Mouse (Mus musculus): ENCODE data around the gene Fbxo41. TPM values are rescaled to one million over a fixed set of nuclear protein-coding genes. Genes with fewer than 3 reads are reported as not detected.

Fbxo41 gene
- polyA plus RNA-seq, 1 experiment from 2014 or later, result 10.0 TPM

DNA sequence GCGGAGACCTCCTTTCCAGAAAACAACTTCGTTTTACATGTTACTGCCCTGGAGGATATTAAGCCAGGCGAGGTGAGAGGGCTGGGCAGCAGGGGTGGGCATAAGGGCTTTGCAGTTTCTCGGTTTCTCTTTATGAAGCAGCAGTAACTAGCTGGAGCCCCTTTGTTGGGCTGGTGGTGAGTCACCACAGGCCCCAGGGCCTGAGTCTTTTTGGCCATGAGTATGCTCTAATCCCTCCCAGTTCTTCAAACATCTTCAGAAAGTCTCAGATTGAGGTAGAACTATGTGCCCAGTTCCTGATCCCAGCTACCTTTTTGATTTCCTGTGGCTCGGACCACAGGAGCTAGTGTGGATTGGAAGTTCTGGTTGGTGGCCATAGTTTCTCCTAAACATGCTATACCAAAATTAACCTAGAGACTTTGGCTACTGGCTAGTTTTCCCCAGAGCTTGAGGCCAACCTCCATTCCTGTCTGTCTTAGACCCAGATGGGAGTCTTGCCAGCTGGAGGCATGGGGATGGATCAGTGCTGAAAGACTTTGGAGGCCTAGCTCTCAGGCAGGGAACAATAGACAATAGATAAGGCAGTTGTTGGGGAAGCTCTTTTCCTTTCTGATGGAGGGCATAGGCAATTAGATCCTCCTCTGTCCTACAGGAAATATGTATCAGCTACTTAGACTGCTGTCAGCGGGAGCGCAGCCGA, 58.4 kb downstream of the Fbxo41 start:
- no peak overlapping the region for H3K27ac ChIP-seq (ENCODE audit: low read depth, low read length)
- H3K4me2 ChIP-seq (ENCODE audit: low read depth, low read length), result no peak overlapping the region
- H3K27me3 ChIP-seq (ENCODE audit: control insufficient read depth, insufficient read depth, low read length), result no peaks in the 10 kb centered on the region
- no peak for ATAC-seq (ENCODE audit: low read depth)
- no peaks in the 10 kb centered on the region for H3K4me1 ChIP-seq (ENCODE audit: control insufficient read depth, insufficient read depth, low read length)
- H3K4me3 ChIP-seq (ENCODE audit: low read depth, low read length), result no peak overlapping the region
- no peak overlapping the region for H3K9ac ChIP-seq (replicated peaks; ENCODE audit: low read depth, low read length)
- H3K36me3 ChIP-seq (ENCODE audit: control insufficient read depth, insufficient read depth, low read length), result peaks cover 26% of the 10 kb centered on the region
- 89% methylated on average over 8 of the region's 8 CpGs for WGBS
- no peaks in the 10 kb centered on the region for H3K9me3 ChIP-seq (ENCODE audit: control insufficient read depth, low read length)

DNA sequence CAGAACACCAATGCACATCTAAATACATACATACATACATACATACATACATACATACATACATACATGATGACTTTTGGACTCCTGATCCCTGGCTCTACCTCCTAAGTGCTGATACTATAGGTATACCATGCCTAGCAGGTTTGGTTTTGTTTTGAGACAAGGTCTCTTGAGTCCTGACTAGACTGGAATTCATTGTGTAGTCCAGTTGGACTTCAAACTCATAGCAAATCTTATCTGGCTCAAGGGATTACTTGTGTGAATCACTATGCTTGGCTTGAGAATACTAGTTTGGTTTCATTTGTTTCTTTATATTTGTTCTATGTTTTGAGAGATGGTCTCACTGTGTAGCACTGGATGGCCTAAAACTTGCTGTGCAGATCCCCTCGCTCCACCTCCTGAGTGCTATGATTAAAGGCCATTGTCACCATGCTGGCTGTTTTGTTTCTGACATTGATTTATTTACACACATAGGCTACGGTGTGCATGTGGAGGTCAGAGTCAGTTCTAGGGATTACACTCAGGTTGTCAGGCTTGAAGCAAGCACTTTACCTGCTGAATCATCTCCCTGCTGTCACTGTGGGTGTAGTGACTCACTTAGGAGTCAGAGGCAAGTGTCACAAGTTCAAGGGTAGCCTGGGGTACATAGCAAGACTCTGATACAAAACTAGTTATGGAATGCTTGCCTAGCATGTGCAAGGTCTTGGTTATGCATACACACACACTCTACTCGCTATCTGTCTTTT, 59.1 kb downstream of the Fbxo41 start:
- Histone ChIP-seq H3K27ac (ENCODE audit: low read depth, low read length) (no peak overlapping the region), H3K9ac (replicated peaks; ENCODE audit: low read depth, low read length) (no peak overlapping the region), H3K9me3 (ENCODE audit: control insufficient read depth, low read length) (no peaks in the 10 kb centered on the region), H3K4me3 (ENCODE audit: low read depth, low read length) (no peak overlapping the region), H3K4me2 (ENCODE audit: low read depth, low read length) (no peak overlapping the region), H3K27me3 (ENCODE audit: control insufficient read depth, insufficient read depth, low read length) (no peaks in the 10 kb centered on the region), H3K36me3 (ENCODE audit: control insufficient read depth, insufficient read depth, low read length) (peaks cover 26% of the 10 kb centered on the region), H3K4me1 (ENCODE audit: control insufficient read depth, insufficient read depth, low read length) (no peaks in the 10 kb centered on the region)
- 80% methylated on average over 3 of the region's 3 CpGs for WGBS
- ATAC-seq (ENCODE audit: low read depth), result no peak

DNA sequence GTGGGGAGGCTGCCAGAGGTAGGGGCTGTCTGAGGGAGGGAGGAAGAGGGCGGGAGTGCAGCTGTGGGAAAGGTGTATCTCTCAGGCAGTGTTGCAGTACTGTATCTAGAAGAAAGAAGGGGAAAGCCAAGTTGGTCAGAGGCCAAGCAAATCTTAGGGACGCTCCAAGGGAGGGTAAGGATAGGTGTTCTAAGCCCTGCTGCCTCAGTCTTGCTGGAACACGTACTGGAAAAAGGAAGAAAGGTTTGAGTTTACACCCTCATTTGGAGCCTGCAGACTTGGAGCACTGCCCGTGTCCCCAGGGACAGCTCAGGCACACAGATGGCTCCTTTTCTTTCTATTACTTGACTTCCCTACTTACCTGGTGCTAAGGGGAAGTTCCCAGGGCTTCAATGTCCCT, 61.7 kb downstream of the Fbxo41 start:
- H3K4me1 ChIP-seq (ENCODE audit: control insufficient read depth, insufficient read depth, low read length), result no peaks in the 10 kb centered on the region
- no peaks in the 10 kb centered on the region for H3K27me3 ChIP-seq (ENCODE audit: control insufficient read depth, insufficient read depth, low read length)
- no peak for ATAC-seq (ENCODE audit: low read depth)
- 91% methylated on average over 4 of the region's 4 CpGs for WGBS
- no peak overlapping the region for H3K27ac ChIP-seq (ENCODE audit: low read depth, low read length)
- no peak overlapping the region for H3K4me2 ChIP-seq (ENCODE audit: low read depth, low read length)
- peaks cover 30% of the 10 kb centered on the region for H3K36me3 ChIP-seq (ENCODE audit: control insufficient read depth, insufficient read depth, low read length)
- no peaks in the 10 kb centered on the region for H3K9me3 ChIP-seq (ENCODE audit: control insufficient read depth, low read length)
- no peak overlapping the region for H3K9ac ChIP-seq (replicated peaks; ENCODE audit: low read depth, low read length)
- no peak overlapping the region for H3K4me3 ChIP-seq (ENCODE audit: low read depth, low read length)

DNA sequence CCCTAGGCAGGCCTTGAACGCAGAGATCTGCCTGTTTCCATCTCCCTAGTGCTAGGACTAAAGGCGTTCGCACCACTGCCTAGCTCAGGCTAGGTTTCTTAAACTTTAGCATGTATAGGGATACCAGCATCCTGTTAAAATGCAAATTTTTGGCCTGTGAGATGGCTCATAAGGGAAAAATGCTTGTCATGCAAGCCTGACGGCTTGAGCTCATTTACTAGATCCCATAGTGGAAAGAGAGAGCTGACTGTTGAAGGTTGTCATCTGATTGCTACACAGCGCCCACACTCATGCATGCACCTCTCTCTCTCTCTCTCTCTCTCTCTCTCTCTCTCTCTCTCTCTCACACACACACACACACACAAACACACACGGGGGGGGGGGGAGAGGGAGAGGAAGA, 66.2 kb downstream of the Fbxo41 start:
- WGBS, result 95% methylated on average over 6 of the region's 6 CpGs
- H3K4me1 ChIP-seq (ENCODE audit: control insufficient read depth, insufficient read depth, low read length), result peaks cover 6% of the 10 kb centered on the region; the same call in 1 of the 2 replicates
- H3K27me3 ChIP-seq (ENCODE audit: control insufficient read depth, insufficient read depth, low read length), result no peaks in the 10 kb centered on the region
- peaks cover 22% of the 10 kb centered on the region for H3K36me3 ChIP-seq (ENCODE audit: control insufficient read depth, insufficient read depth, low read length)
- no peak overlapping the region for H3K4me2 ChIP-seq (ENCODE audit: low read depth, low read length)
- H3K27ac ChIP-seq (ENCODE audit: low read depth, low read length), result no peak overlapping the region
- no peak overlapping the region for H3K4me3 ChIP-seq (ENCODE audit: low read depth, low read length)
- no peaks in the 10 kb centered on the region for H3K9me3 ChIP-seq (ENCODE audit: control insufficient read depth, low read length)
- no peak overlapping the region for H3K9ac ChIP-seq (replicated peaks; ENCODE audit: low read depth, low read length)
- no peak for ATAC-seq (ENCODE audit: low read depth)

DNA sequence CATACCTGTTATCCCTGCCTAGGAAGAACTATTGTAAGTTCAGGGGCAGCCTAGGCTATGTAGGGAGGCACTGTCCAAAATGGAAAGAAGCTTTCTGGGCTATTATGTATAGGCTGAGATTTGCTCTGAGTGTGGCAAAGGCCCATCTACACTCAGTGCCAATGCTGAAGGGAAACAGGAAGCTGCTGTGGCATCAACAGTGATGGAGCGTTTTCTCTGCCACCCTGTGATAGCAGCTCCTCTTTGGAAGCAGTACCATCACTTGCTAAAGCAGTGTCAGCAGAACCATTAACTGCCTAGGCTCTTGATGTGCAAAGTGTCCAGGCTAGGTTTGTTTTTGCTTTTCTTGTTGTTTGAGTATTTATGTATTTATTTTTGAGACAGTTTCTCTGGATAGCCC, 66.6 kb downstream of the Fbxo41 start:
- Histone ChIP-seq H3K9me3 (ENCODE audit: control insufficient read depth, low read length) (no peaks in the 10 kb centered on the region), H3K36me3 (ENCODE audit: control insufficient read depth, insufficient read depth, low read length) (peaks cover 20% of the 10 kb centered on the region), H3K27me3 (ENCODE audit: control insufficient read depth, insufficient read depth, low read length) (no peaks in the 10 kb centered on the region), H3K27ac (ENCODE audit: low read depth, low read length) (no peak overlapping the region), H3K4me3 (ENCODE audit: low read depth, low read length) (no peak overlapping the region), H3K4me1 (ENCODE audit: control insufficient read depth, insufficient read depth, low read length) (peaks cover 6% of the 10 kb centered on the region; the same call in 1 of the 2 replicates), H3K4me2 (ENCODE audit: low read depth, low read length) (no peak overlapping the region), H3K9ac (replicated peaks; ENCODE audit: low read depth, low read length) (no peak overlapping the region)
- no peak for ATAC-seq (ENCODE audit: low read depth)
- WGBS, result 90% methylated on average over 1 of the region's 1 CpGs

DNA sequence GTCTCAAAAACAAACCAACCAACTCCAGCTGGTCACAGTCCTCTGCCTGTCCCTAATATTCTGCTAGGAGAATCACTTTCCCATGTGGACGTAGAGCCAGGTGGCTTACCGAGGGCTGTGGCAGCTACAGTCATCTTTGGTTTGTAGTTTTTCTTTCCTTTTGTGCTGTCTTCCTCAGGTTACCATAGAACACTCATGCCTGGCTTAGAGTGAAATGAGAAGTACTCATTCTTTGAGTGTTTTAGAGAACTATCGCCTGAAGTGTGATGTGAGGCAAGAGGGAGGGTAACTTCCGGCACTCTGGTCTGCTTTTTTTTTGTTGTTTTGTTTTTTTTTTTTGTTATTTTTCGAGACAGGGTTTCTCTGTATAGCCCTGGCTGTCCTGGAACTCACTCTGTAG, 68.9 kb downstream of the Fbxo41 start:
- Histone ChIP-seq H3K4me1 (ENCODE audit: control insufficient read depth, insufficient read depth, low read length) (peaks cover 6% of the 10 kb centered on the region; the same call in 1 of the 2 replicates), H3K27ac (ENCODE audit: low read depth, low read length) (no peak overlapping the region), H3K9me3 (ENCODE audit: control insufficient read depth, low read length) (no peaks in the 10 kb centered on the region), H3K4me3 (ENCODE audit: low read depth, low read length) (no peak overlapping the region), H3K9ac (replicated peaks; ENCODE audit: low read depth, low read length) (no peak overlapping the region), H3K27me3 (ENCODE audit: control insufficient read depth, insufficient read depth, low read length) (no peaks in the 10 kb centered on the region), H3K4me2 (ENCODE audit: low read depth, low read length) (no peak overlapping the region), H3K36me3 (ENCODE audit: control insufficient read depth, insufficient read depth, low read length) (peaks cover 4% of the 10 kb centered on the region; the same call in 1 of the 2 replicates)
- ATAC-seq (ENCODE audit: low read depth), result no peak
- WGBS, result 83% methylated on average over 5 of the region's 5 CpGs

DNA sequence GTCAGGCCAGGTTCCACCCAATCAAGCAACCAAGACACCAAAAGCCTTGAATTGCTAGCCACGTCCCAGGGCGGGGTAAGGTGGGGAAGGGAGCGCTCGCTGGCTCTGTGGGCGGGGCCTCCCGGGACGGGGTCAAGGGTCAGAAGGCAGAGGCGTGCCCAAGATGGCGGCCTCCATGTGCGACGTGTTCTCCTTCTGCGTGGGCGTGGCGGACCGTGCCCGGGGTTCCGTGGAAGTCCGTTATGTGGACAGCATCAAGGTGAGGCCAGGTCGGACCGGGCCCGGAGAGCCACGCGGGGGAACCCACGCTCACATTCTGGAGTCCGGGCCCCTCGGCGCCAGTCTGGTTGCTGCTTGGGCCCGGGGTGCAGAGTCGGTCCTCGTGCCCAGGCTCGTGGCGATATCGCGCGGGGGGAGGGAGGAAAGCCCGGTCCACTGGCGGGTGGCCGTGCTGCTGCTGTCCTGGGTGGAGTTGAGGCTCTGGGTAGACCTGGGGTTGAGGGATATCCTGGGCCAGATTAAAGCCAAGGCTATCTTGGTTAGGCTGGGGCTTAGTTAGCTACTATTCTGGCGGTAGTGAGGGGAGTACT, 70.9 kb downstream of the Fbxo41 start, which contains the start of gene Smyd5:
Gene Smyd5, plus strand, starts transcription at position 148 of the 590 bp plus-strand sequence.
- ATAC-seq (ENCODE audit: low read depth), result peak; percentile 89
- Histone ChIP-seq H3K4me3 (ENCODE audit: low read depth, low read length) (peak within 1 kb of the TSS; percentile 54), H3K27me3 (ENCODE audit: control insufficient read depth, insufficient read depth, low read length) (no peaks in the 10 kb centered on the region), H3K27ac (ENCODE audit: low read depth, low read length) (no peak within 1 kb of the TSS), H3K9ac (replicated peaks; ENCODE audit: low read depth, low read length) (peak within 1 kb of the TSS; percentile 55), H3K9me3 (ENCODE audit: control insufficient read depth, low read length) (no peaks in the 10 kb centered on the region), H3K4me1 (ENCODE audit: control insufficient read depth, insufficient read depth, low read length) (peaks cover 6% of the 10 kb centered on the region; the same call in 1 of the 2 replicates), H3K36me3 (ENCODE audit: control insufficient read depth, insufficient read depth, low read length) (no peaks in the 10 kb centered on the region), H3K4me2 (ENCODE audit: low read depth, low read length) (peak within 1 kb of the TSS; percentile 86)
- WGBS, result 0% methylated on average over 39 of the region's 39 CpGs

DNA sequence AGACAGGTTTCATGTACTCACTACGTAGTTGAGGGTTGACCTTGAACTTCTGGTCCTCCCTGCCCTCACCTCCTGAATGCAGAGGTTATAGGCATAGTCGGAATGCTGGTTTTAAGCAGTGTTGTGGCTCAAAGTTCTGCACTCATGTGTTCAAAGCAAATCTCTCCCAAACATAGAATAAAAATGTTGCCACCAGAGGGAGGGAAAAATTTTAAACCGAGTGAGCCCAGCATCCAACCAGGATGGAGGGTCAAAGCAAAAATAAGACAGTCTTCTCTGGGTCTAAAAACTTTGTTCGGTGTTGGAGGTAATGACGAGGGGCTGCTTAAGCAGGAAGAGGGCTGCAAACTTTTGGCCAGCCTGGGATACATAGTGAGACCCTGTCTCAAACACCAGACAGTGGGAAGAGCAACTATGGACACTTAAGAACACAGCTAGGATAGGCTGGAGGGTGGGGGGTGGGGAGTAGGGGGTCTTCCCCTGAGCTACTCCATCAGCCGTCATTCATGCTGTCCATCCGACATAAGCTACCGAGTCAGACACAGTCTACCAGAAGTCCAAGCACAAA, 71.4 kb downstream of the Fbxo41 start:
- whole genome bisulfite sequencing, result 51% methylated on average over 8 of the region's 8 CpGs
- Histone ChIP-seq H3K4me1 (ENCODE audit: control insufficient read depth, insufficient read depth, low read length) (peaks cover 6% of the 10 kb centered on the region; the same call in 1 of the 2 replicates), H3K9ac (replicated peaks; ENCODE audit: low read depth, low read length) (peak overlapping the region; percentile 55), H3K27me3 (ENCODE audit: control insufficient read depth, insufficient read depth, low read length) (no peaks in the 10 kb centered on the region), H3K9me3 (ENCODE audit: control insufficient read depth, low read length) (no peaks in the 10 kb centered on the region), H3K27ac (ENCODE audit: low read depth, low read length) (no peak overlapping the region), H3K4me3 (ENCODE audit: low read depth, low read length) (peak overlapping the region; percentile 54), H3K4me2 (ENCODE audit: low read depth, low read length) (peak overlapping the region; percentile 86), H3K36me3 (ENCODE audit: control insufficient read depth, insufficient read depth, low read length) (no peaks in the 10 kb centered on the region)
- ATAC-seq (ENCODE audit: low read depth), result no peak; the same call in 1 of the 2 replicates

All from neural tube, embryonic 14.5 days (tissue).